Mouse (Mus musculus): ENCODE measurements at regions not wholly inside any gene's neighbourhood (a gene's known extent, or its start where the extent isn't known, plus 50 kb on each side); places are given as distances from the start of the nearest gene placed in this dataset.

GRCm38 (mm10) chr3:127954856-127955255 lies 58.7 kb upstream of the Fam241a start:
- TF ChIP-seq EP300 (IDR thresholded peaks at IDR 0.05) (no peak), CTCF (IDR thresholded peaks at IDR 0.05) (no peak)

All from lung, postnatal 0 days (tissue).